Mouse (Mus musculus): ENCODE results near the gene Dusp5. TPM values are rescaled to one million over a fixed set of nuclear protein-coding genes. Genes with fewer than 3 reads are reported as not detected.

The Dusp5 gene
- polyA plus RNA-seq, 1 experiment from 2014 or later = 2.9 TPM

Other genes with a start within 250 kb of the Dusp5 start
- gene Mxi1, start 218.6 kb upstream of the Dusp5 start, polyA plus RNA-seq (2015; fragmentation: Nextera tagmentation; extraction: Ambion mirVana) = 62.0 and 68.4 TPM in 2 replicates
- not detected in 2 replicates for gene Gm10197, start 157.3 kb upstream of the Dusp5 start, polyA plus RNA-seq (2015; fragmentation: Nextera tagmentation; extraction: Ambion mirVana)
- 41.0 and 42.3 TPM in 2 replicates for gene Smndc1, start 138.5 kb upstream of the Dusp5 start, polyA plus RNA-seq (2015; fragmentation: Nextera tagmentation; extraction: Ambion mirVana)
- gene Nutf2-ps1, start 60.0 kb downstream of the Dusp5 start, polyA plus RNA-seq (2015; fragmentation: Nextera tagmentation; extraction: Ambion mirVana) = 274 TPM in 2 replicates
- 72.4 and 73.3 TPM in 2 replicates for gene Smc3, start 71.3 kb downstream of the Dusp5 start, polyA plus RNA-seq (2015; fragmentation: Nextera tagmentation; extraction: Ambion mirVana)
- gene Rbm20, start 148.2 kb downstream of the Dusp5 start, polyA plus RNA-seq (2015; fragmentation: Nextera tagmentation; extraction: Ambion mirVana) = 4.9 and 6.1 TPM in 2 replicates

Measured in forebrain, embryonic 15.5 days (tissue).